Mouse (Mus musculus) liver, embryonic 14.5 days (tissue): ENCODE data around the gene Fbxo34.

Experiments used
- CTCF ChIP-seq: IDR thresholded peaks from 2 replicates; pipeline ENCODE4 v1.5.1; 2016; ENCODE audit warnings: antibody characterized with exemption, low read depth, control low read depth
- EP300 ChIP-seq: IDR thresholded peaks from 2 replicates; pipeline ENCODE4 v1.6.1; 2016; ENCODE audit warnings: antibody characterized with exemption, low read depth

GRCm38 (mm10) chr14:47514816-47515453, 64.7 kb downstream of the Fbxo34 start:
- TF ChIP-seq CTCF = no peak
- TF ChIP-seq EP300 = no peak
